Mouse (Mus musculus): Measurements from ENCODE around the gene Thada. TPM values are rescaled to one million over a fixed set of nuclear protein-coding genes. Genes with fewer than 3 reads are reported as not detected.
"Not testable (repeated sequence)": the region's sequence is repeated elsewhere in the genome, so short reads cannot be mapped to it uniquely, and the experiment has no call there.

The Thada gene
- polyA plus RNA-seq, 1 experiment, result 0.72 TPM

- H3K27me3 ChIP-seq (replicated peaks), result no peaks in the 10 kb centered on the region
- no peaks in the 10 kb centered on the region for H3K9me3 ChIP-seq
- H3K36me3 ChIP-seq (replicated peaks; ENCODE audit: low read length), result peaks cover 67% of the 10 kb centered on the region
- TF ChIP-seq FLI1 (IDR thresholded peaks at IDR 0.05; ENCODE audit: low read length), result no peak
- no peak for TF ChIP-seq GATA1 (IDR thresholded peaks at IDR 0.05; ENCODE audit: borderline replicate concordance, low read length)
- H3K4me3 ChIP-seq (replicated peaks), result peak overlapping the region; percentile 97
- H3K4me1 ChIP-seq, result peaks cover 40% of the 10 kb centered on the region
Measured at GRCm38 (mm10) chr17:84188374-84188961, 277.5 kb downstream of the Thada start.

- Histone ChIP-seq H3K4me1 (peaks cover 46% of the 10 kb centered on the region), H3K27me3 (replicated peaks) (no peaks in the 10 kb centered on the region), H3K4me3 (replicated peaks) (peak within 1 kb of the TSS; percentile 99), H3K36me3 (replicated peaks; ENCODE audit: low read length) (peaks cover 61% of the 10 kb centered on the region), H3K9me3 (no peaks in the 10 kb centered on the region)
- TF ChIP-seq FLI1 (IDR thresholded peaks at IDR 0.05; ENCODE audit: low read length), result no peak
- no peak for TF ChIP-seq GATA1 (IDR thresholded peaks at IDR 0.05; ENCODE audit: borderline replicate concordance, low read length)
Measured at GRCm38 (mm10) chr17:84187727-84188373, 278.2 kb downstream of the Thada start, which contains the start of gene Zfp36l2. Zfp36l2 (minus strand) TSS chr17:84187947.

GRCm38 (mm10) chr17:84187264-84187663 is 278.7 kb downstream of the Thada start:
- Histone ChIP-seq H3K36me3 (replicated peaks; ENCODE audit: low read length) (peaks cover 56% of the 10 kb centered on the region), H3K4me1 (peaks cover 52% of the 10 kb centered on the region), H3K4me3 (replicated peaks) (peak overlapping the region; percentile 99)
- not testable (repeated sequence) for H3K27me3 ChIP-seq (replicated peaks); H3K9me3 ChIP-seq

GRCm38 (mm10) chr17:84186451-84187202 is 279.4 kb downstream of the Thada start:
- TF ChIP-seq GATA1 (IDR thresholded peaks at IDR 0.05; ENCODE audit: borderline replicate concordance, low read length), result no peak
- TF ChIP-seq FLI1 (IDR thresholded peaks at IDR 0.05; ENCODE audit: low read length), result no peak
- H3K9me3 ChIP-seq, result no peaks in the 10 kb centered on the region
- peaks cover 53% of the 10 kb centered on the region for H3K36me3 ChIP-seq (replicated peaks; ENCODE audit: low read length)
- H3K4me1 ChIP-seq, result peaks cover 55% of the 10 kb centered on the region
- H3K27me3 ChIP-seq (replicated peaks), result no peaks in the 10 kb centered on the region
- peak overlapping the region; percentile 99 for H3K4me3 ChIP-seq (replicated peaks)

DNA sequence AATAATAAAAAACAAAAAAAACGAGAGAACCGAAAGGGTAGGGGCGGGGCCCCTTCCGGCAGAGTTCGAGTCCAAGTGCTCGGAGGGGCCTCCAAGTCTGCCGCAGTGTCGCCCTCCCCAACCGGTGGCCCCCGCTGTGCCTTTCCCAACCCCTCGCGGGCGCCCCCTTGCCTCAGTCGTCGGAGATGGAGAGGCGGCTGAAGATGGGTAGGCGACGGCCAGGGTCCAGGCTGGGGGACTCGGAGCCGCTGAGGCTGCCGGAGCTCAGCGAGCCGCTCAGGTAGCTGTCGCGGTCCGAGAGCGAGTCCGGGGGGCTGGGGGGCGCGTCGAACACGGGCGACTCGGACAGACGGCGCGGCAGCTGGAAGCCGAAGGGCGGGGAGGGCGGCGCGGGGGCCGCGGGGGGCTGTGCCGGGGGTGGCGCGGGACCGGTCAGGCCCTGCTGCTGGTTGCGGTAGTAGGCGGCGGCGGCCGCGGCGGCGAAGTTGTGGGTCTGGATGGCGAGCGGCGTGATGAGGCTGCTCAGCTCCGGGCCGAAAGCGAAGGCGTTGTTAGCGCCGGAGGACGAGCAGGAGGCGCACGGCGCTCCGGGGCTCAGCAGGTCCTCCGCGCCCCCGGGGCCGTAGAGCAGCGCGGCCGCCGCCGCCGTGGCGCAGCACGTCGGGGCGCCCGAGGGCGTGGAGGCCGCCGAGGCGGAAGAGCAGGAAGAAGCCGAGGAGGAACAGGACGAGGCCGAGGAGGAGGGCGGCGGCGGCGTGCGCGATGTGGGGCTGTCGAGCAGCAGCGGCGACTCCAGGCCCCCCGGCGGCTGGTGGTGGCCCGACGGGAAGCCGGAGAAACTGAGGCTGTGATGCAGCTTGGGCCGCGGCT is 280.2 kb downstream of the Thada start:
- H3K4me1 ChIP-seq, result peaks cover 56% of the 10 kb centered on the region

DNA sequence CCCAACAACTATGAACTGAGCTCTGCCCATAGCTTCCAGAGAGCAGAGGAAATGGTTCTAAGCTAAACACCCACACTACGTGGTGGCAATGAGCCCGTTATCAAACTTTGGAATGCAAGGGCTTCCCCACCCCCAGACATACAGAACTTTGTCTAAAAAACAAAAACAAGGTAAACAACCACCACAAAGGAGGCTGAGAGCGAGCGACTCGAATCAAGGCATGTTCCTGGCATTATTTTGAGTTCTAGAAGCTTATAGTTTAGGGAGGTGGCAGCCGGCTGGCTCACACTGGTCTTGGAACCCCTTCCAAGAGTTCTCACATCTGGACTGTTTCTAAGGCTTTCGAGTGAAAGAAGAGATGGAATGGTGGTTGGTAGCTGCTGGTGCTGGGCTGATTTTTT is 281.0 kb downstream of the Thada start:
- Histone ChIP-seq H3K4me1 (peaks cover 56% of the 10 kb centered on the region), H3K9me3 (no peaks in the 10 kb centered on the region), H3K4me3 (replicated peaks) (peak overlapping the region; percentile 99), H3K27me3 (replicated peaks) (no peaks in the 10 kb centered on the region), H3K36me3 (replicated peaks; ENCODE audit: low read length) (peaks cover 42% of the 10 kb centered on the region)
- TF ChIP-seq GATA1 (IDR thresholded peaks at IDR 0.05; ENCODE audit: borderline replicate concordance, low read length) (no peak), FLI1 (IDR thresholded peaks at IDR 0.05; ENCODE audit: low read length) (no peak)

More for the DNA sequence above, 280.2 kb downstream of the Thada start:
- TF ChIP-seq GATA1 (IDR thresholded peaks at IDR 0.05; ENCODE audit: borderline replicate concordance, low read length) (no peak), FLI1 (IDR thresholded peaks at IDR 0.05; ENCODE audit: low read length) (no peak)
- Histone ChIP-seq H3K9me3 (no peaks in the 10 kb centered on the region), H3K27me3 (replicated peaks) (no peaks in the 10 kb centered on the region), H3K4me3 (replicated peaks) (peak overlapping the region; percentile 99), H3K36me3 (replicated peaks; ENCODE audit: low read length) (peaks cover 47% of the 10 kb centered on the region)

GRCm38 (mm10) chr17:84183291-84183781 is 282.7 kb downstream of the Thada start:
- H3K4me3 ChIP-seq (replicated peaks), result peak overlapping the region; percentile 95
- H3K4me1 ChIP-seq, result peaks cover 56% of the 10 kb centered on the region
- peaks cover 49% of the 10 kb centered on the region for H3K36me3 ChIP-seq (replicated peaks; ENCODE audit: low read length)
- H3K9me3 ChIP-seq, result no peaks in the 10 kb centered on the region
- no peak for TF ChIP-seq FLI1 (IDR thresholded peaks at IDR 0.05; ENCODE audit: low read length)
- TF ChIP-seq GATA1 (IDR thresholded peaks at IDR 0.05; ENCODE audit: borderline replicate concordance, low read length), result no peak
- H3K27me3 ChIP-seq (replicated peaks), result no peaks in the 10 kb centered on the region

DNA sequence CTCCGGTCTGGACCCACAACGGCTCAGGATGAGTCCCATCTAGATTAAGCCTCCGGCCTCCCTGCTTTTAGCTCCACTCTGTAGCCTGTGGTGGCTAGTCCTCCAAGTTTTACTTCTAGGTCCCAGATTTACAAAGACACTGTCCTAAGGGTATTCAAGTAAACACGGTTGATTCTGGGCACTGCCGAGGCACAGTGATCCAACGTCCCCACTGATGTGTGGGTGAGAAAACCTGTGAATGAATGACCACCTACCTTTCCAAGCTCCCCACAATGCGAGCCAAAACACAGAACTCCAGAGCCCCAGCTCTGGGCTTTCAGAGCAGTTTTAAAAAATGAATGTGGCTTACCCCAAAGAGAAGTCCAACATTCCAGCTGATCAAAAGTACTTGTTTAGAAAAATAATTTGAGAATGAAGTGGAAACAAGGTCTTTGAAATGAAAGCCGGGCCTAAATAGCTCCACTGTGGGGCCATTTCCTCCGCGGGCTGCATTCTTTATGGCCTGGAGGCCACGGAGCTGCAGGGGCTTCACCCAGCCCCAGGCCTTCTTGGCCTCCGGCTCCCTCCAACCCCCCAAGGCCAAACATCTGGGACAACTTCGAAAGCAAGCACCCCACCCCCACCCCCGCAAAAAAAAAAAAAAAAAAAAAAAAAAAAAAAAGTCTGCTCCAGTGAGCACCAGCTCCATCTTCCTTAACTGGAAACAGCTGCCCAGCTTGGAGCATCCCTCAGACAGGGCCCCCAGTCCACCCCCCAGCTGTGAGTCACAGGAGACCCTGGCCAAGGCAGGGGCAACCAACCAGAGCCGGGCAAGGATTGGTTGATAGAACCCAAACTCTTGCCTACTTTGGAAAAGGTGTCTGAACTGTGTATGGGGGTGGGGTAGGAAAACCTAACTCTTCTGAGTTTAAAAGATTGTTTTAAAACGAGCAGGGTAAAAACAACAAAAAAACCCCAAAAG is 283.4 kb downstream of the Thada start:
- peaks cover 53% of the 10 kb centered on the region for H3K36me3 ChIP-seq (replicated peaks; ENCODE audit: low read length)
- H3K4me3 ChIP-seq (replicated peaks), result peak overlapping the region; percentile 95

More for the DNA sequence above, 283.4 kb downstream of the Thada start:
- TF ChIP-seq FLI1 (IDR thresholded peaks at IDR 0.05; ENCODE audit: low read length), result no peak
- no peak for TF ChIP-seq GATA1 (IDR thresholded peaks at IDR 0.05; ENCODE audit: borderline replicate concordance, low read length)
- no peaks in the 10 kb centered on the region for H3K27me3 ChIP-seq (replicated peaks)
- no peaks in the 10 kb centered on the region for H3K9me3 ChIP-seq
- H3K4me1 ChIP-seq, result peaks cover 60% of the 10 kb centered on the region
